Mouse (Mus musculus) adrenal gland, adult (tissue): Measurements from ENCODE around the gene Macrod2.

Experiments used
- DNase-seq, 2 experiments: peaks; one replicate each; pipeline ENCODE4 v3.0.0; 2022 to 2023; ENCODE audit warnings: low spot score in 1 of 2; ENCODE audit not compliant: inconsistent age in 2 of 2

Macrod2 gene

GRCm38 (mm10) chr2:140395179-140395578 lies at the start of gene Macrod2:
TSS of gene Macrod2 (plus strand) at chr2:140395309.
- DNase-seq: peak; percentile 99

GRCm38 (mm10) chr2:140359905-140360304 lies 35.2 kb upstream of the Macrod2 start:
- DNase-seq: no peak

DNA sequence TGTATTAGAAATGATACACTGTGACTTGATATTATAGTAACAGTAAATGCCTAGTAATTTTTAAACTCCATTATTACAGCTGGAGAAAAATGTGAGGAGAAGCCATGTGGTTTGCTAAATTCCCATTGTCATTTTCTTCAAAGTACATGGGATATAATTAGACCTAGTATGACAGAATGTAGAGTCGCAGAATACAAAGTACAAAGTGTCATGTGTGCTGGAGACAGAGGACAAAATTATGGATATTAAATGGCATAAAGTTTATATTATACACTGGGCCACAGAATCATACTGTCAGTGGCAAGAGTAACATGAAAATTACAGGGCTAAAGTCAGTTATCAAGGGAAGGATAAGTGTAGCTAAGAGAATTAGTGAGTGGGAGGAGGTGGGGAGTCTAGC lies 30.3 kb upstream of the Macrod2 start:
- DNase-seq: no peak

DNA sequence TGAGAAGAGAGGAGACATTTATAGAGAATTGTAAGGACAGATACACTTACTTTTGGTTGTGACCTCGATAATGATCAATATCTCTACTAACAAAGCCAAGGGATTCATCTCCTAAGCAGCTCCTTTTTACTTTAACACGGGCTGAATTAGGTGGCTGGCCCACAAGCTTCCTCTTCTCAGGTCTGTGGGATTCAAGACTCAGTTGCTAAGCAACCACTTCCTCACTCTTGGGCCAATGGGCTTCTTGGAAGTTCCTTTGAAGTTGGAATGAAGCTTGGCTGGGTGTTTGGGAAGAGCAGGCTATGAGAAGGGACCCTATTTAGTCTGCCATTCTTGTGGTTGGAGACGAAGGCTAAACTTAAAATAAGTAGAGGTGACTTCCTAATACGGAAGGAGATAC lies 5.6 kb upstream of the Macrod2 start, which contains the start of gene Sel1l2:
Gene Sel1l2 (minus strand): TSS at position 182 of the 400 bp plus-strand sequence.
- no peak for DNase-seq

DNA sequence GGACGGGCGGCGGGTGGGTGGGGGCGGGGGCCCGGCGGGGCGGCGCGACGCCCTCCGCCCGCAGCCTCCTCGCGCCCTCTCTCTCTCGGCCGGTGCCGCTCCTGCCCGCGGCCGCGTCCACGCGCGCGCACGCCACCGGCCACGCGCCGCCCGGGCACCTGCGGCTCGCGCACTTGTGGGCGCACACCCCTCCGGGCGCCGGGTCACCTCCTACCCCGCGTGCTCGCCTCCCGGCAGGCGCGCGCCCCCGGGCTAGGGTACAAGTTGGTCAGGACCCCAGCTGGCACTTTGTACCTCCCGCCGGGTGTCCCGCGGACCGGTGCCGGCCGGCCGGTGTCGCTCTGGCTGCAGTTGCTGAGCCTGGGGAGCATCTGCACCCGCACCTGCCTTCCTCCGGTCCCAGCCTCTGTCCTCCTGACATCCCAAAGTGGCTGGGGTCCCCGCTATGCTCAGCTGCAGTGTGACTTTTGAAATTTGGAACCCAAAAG lies 679 bp downstream of the Macrod2 start:
- DNase-seq: peak; percentile 45 to 79

GRCm38 (mm10) chr2:140425844-140426243 lies 30.7 kb downstream of the Macrod2 start:
- no peak for DNase-seq

DNA sequence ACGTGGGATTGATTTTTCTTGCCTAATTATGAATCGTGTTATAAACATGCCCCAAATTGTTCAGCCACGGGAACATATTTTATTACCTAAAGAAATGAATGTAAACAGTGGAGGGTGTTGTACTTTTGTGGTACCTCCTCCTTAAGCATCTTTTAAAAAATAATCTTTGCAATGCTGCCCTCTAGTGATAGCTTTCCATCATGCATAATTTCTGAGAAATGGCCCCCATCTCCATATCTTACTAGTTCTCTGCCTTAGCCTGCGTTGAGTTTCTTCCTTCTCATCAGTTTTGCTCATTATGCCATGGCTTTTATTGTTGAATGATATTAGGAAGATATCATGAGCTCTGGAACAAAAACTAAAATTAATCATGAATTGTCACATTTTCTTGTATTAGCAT lies 32.2 kb downstream of the Macrod2 start:
- peak in 1 of 2 experiments; percentile 77 for DNase-seq

DNA sequence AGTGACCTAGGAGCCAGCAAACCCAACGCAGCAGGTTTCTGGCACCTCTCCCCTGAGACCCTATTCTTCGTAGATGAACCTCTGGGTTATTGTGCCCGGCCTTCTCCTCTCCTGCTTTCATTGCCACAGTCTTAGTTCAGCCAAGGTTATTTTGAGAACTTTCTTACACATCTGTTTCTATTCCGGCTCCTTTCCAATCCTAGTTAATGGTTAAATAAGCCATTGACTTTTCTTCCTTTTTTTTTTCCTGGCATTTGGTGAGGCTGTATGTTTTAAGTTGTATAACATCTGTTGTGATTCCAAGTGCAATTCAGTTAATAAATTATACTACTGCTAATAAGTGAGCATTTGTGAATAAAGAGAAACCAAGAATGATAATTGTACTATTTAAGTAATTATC lies 44.0 kb downstream of the Macrod2 start:
- DNase-seq: no peak

DNA sequence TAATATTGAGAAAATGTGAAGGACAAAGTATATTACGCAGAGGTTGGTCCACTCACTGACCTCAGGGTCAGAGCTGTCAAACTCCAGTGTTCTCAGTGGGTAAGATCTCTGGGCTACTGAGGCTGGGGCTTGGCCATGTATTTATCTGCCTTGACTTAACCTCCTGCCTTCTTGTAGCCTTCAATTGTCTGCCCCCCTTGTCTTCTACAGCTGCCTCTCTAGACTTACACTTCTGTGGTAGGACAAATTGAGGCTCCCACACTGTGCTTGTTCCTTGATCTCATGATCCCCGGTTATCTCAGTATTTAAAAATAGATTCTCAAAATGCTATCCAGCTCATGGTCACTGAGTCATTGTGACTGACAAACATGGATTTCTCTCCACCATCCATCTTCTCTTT lies 53.5 kb downstream of the Macrod2 start:
- peak; percentile 55 to 88 for DNase-seq

DNA sequence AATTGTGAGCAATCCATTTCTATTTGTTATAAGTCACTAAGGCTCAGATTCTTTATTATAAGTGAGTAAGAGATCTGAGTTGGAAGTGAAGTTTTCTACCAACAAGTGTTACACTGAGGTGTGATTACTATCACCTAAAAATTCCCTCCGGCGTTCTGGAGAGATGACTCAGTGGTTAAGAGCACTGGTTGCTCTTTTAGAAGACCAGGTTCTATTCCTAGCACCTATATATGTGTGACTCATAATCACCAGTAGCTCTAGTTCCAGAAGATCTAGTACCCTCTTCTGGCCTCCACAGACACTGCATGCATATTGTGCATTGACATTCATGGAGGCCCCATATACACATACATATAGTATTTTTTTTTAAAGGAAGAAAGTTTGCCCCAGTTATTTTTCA lies 80.7 kb downstream of the Macrod2 start:
- no peak for DNase-seq

DNA sequence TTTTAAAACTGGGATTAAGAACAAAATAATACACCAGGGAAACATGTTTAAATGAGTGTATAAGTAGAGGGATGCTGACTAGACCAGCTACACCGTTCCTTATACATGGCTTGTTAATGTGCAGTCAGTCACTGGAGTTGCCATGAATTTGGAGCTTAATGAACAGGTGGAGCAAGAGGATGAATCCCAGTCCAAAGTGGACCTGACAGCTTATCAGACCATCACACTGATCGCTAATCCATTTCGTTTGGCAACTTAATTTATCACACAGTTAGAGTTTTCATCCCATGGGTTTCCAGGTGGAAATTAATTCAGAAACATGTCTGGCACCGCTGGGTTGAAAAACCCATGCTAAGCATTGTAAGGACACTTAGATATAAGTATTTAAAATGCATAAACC lies 81.8 kb downstream of the Macrod2 start:
- DNase-seq: no peak

DNA sequence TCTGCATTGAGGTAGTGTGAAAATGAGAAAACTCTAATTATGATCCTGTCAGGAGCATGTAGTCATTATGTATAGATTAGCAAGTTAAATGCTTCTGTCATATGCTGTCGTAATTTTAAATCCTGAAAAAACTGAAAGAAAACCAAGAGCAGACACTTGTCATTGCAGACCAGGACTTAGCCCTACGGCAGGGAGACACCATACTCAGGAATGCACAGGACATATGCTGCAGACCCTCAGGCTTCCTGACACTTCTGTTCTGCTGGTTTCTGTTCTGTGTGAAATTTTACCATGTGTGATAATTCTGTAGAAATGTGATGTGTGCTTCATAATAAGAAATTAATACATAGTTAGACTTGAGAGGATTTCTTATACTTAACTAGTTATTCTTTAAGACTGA lies 87.5 kb downstream of the Macrod2 start:
- no peak for DNase-seq

GRCm38 (mm10) chr2:140497688-140498087 lies 102.6 kb downstream of the Macrod2 start:
- DNase-seq: no peak

DNA sequence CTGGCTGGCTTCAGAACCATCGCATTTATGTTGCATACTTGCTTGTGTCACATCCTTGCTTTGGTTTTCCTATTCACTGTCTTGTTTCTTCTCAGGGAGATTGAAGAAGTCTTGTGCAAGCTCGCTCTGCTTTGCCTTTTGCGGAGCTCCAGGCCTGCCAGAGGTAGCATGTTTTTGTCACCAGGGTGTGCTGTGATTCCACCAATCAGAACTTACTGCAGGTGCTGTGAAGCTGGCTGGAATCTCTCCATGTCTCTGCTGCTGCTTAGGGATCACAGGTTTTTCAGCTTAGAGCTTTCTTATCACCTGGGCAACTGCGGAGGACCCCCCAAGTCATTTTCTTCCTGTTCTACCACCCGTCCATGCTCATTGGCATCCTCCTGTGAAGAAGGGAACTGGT lies 105.8 kb downstream of the Macrod2 start:
- peak; percentile 21 to 65 for DNase-seq

- DNase-seq: no peak
Observed at GRCm38 (mm10) chr2:140521472-140521871, 126.4 kb downstream of the Macrod2 start.

GRCm38 (mm10) chr2:140530214-140530613 lies 135.1 kb downstream of the Macrod2 start:
- DNase-seq: no peak

GRCm38 (mm10) chr2:140532024-140532423 lies 136.9 kb downstream of the Macrod2 start:
- DNase-seq: no peak

- DNase-seq: no peak
Observed at GRCm38 (mm10) chr2:140532859-140533519, 137.9 kb downstream of the Macrod2 start.

- DNase-seq: no peak
Observed at GRCm38 (mm10) chr2:140533621-140534020, 138.5 kb downstream of the Macrod2 start.

- no peak for DNase-seq
Observed at GRCm38 (mm10) chr2:140534583-140534982, 139.5 kb downstream of the Macrod2 start.

DNA sequence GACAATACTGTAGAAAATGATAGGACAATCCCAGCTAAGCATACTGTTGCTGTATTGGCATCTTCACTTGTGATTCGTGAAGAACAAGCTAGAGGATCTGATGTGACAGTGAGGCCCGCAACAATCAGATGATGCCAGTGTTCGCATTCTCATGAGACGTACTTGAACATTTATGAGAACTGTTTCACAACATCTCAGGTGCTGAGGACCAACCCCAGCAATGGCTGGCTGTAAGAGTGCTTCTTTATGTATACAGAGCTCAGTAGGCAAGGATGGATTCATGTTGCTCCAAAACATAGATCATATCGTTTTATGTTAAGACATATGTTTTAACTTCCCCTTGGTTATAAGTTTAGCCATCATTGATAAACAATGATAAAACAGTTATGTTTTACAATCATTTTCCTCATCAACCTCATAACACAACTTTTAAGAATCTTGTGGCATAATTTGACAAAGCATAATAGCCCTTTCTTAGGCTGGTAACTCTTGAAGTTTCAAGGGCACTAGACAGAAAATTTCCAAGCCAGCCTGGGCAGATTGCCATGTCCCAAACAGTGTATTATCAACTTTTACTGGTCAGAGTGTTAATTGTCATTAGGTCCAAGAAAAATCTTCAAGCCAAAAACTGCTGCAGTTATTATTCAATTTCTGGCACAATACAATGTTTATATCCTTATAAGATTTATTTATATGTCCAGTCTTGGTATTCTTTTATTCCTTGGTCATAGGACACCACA lies 140.9 kb downstream of the Macrod2 start:
- DNase-seq: peak in 1 of 2 experiments; percentile 51

- no peak for DNase-seq
Observed at GRCm38 (mm10) chr2:140549286-140549685, 154.2 kb downstream of the Macrod2 start.
